Mouse (Mus musculus) regulatory T cell (primary cell): Measurements from ENCODE around the gene Nat8f4.
"Not testable (repeated sequence)": the region's sequence is repeated elsewhere in the genome, so short reads cannot be mapped to it uniquely, and the experiment has no call there.

Experiments
- in situ Hi-C: fragments of 300-600 bp; cut with MboI, MseI; formaldehyde crosslinking; loops from one replicate; pipeline ENCODE4 v1.15.1; 2025; ENCODE audit warnings: high pct_unique_total_duplicates

Gene Nat8f4

GRCm38 (mm10) chr6:85906911-85907351 lies 2.2 kb upstream of the Nat8f4 start:
- in situ Hi-C loops: loop anchor here (10.0 to 25.0 kb wide), 2 partner anchors 322 to 455 kb away; partner anchors contain the start of genes Alms1, Fam136a and Snrpg

GRCm38 (mm10) chr6:85902303-85902702 lies 2.4 kb downstream of the Nat8f4 start:
- in situ Hi-C loops: loop anchor here (10.0 to 25.0 kb wide), 2 partner anchors 318 to 460 kb away; partner anchors contain the start of genes Alms1, Fam136a and Snrpg

- in situ Hi-C loops: not testable (repeated sequence)
Observed at GRCm38 (mm10) chr6:85898596-85899475, 5.8 kb downstream of the Nat8f4 start.

- in situ Hi-C loops: not testable (repeated sequence)
Observed at GRCm38 (mm10) chr6:85895061-85895648, 9.5 kb downstream of the Nat8f4 start.

GRCm38 (mm10) chr6:85888961-85889360 lies 15.7 kb downstream of the Nat8f4 start:
- in situ Hi-C loops: no loop called here

GRCm38 (mm10) chr6:85884311-85884710 lies 20.4 kb downstream of the Nat8f4 start:
- in situ Hi-C loops: no loop called here

- in situ Hi-C loops: not testable (repeated sequence)
Observed at GRCm38 (mm10) chr6:85883246-85883645, 21.4 kb downstream of the Nat8f4 start.

- in situ Hi-C loops: not testable (repeated sequence)
Observed at GRCm38 (mm10) chr6:85869006-85869405, 35.7 kb downstream of the Nat8f4 start, which contains the start of gene Nat8f2. TSS of gene Nat8f2 (minus strand) at chr6:85869158.

GRCm38 (mm10) chr6:85867726-85868690 lies 36.7 kb downstream of the Nat8f4 start:
- in situ Hi-C loops: no loop called here

- in situ Hi-C loops: not testable (repeated sequence)
Observed at GRCm38 (mm10) chr6:85866995-85867394, 37.7 kb downstream of the Nat8f4 start.

- in situ Hi-C loops: not testable (repeated sequence)
Observed at GRCm38 (mm10) chr6:85866166-85866565, 38.5 kb downstream of the Nat8f4 start.

GRCm38 (mm10) chr6:85864900-85865639 lies 39.6 kb downstream of the Nat8f4 start:
- in situ Hi-C loops: not testable (repeated sequence)

GRCm38 (mm10) chr6:85863840-85864239 lies 40.8 kb downstream of the Nat8f4 start:
- in situ Hi-C loops: no loop called here

- in situ Hi-C loops: no loop called here
Observed at GRCm38 (mm10) chr6:85863136-85863535, 41.5 kb downstream of the Nat8f4 start.

- in situ Hi-C loops: no loop called here
Observed at GRCm38 (mm10) chr6:85862565-85862964, 42.1 kb downstream of the Nat8f4 start.

- in situ Hi-C loops: no loop called here
Observed at GRCm38 (mm10) chr6:85861247-85861646, 43.4 kb downstream of the Nat8f4 start.

- in situ Hi-C loops: no loop called here
Observed at GRCm38 (mm10) chr6:85856194-85856678, 48.4 kb downstream of the Nat8f4 start.

- in situ Hi-C loops: no loop called here
Observed at GRCm38 (mm10) chr6:85853481-85853880, 51.2 kb downstream of the Nat8f4 start.

GRCm38 (mm10) chr6:85851062-85851773 lies 53.5 kb downstream of the Nat8f4 start:
- in situ Hi-C loops: no loop called here

- in situ Hi-C loops: no loop called here
Observed at GRCm38 (mm10) chr6:85849240-85849639, 55.4 kb downstream of the Nat8f4 start.
